ENCODE assay signal across 28 mouse cellular contexts in the genomic region with DNA sequence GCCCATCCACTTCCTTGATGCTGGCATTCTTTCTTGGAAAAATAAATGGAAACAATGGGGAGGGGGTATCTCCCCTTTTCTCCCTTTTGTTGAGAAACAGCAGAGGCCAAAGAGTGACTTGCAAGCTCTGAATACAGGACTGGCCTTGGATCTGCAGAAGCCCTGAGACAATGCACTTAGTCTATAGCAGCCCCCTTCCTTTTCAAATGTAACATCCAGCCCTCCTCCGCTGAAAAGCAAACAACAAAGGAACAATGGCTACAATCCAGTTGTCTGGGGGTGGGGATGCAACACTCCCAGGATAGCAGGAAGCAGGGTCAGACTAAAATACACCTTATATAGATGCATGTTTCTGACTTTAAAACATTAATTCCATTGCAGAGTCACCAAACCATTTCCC. TPM values are rescaled to one million over a fixed set of nuclear protein-coding genes. Genes with fewer than 3 reads are reported as not detected.
DNase-seq lines count a peak whose midpoint lies in the region; ATAC-seq lines count a peak whose summit lies in the region.
"Had no signal": no experiment of that assay in that cellular context is flagged by ENCODE, and none has a peak within 500 bp of the region (broad histone marks: within the 10 kb centered on the region; RNA-seq: fewer than 3 reads in every experiment).

No protein-coding gene starts in this region.

- no peaks in the 10 kb centered on the region for H3K27me3 ChIP-seq in midbrain, embryonic 12.5 days
- no peaks in the 10 kb centered on the region for H3K27me3 ChIP-seq in midbrain, embryonic 16.5 days (ENCODE audit: control insufficient read depth, insufficient read depth, low read depth, low read length)
- no peaks in the 10 kb centered on the region for H3K27me3 ChIP-seq in kidney, embryonic 14.5 days (ENCODE audit: control insufficient read depth, insufficient read depth, low read length)
- H3K27me3 ChIP-seq in neural tube, embryonic 15.5 days (replicated peaks), result no peaks in the 10 kb centered on the region
- H3K27me3 ChIP-seq: forebrain, embryonic 13.5 days; heart, embryonic 12.5 days; kidney, embryonic 15.5 days; stomach, embryonic 15.5 days had no signal

- H3K27ac ChIP-seq in midbrain, embryonic 12.5 days (replicated peaks), result no peak overlapping the region
- no peak overlapping the region for H3K27ac ChIP-seq in midbrain, embryonic 16.5 days (ENCODE audit: low read length)
- H3K27ac ChIP-seq in kidney, embryonic 14.5 days (ENCODE audit: low read depth, low read length), result no peak overlapping the region
- H3K27ac ChIP-seq in neural tube, embryonic 15.5 days (replicated peaks), result no peak overlapping the region
- H3K27ac ChIP-seq: forebrain, embryonic 13.5 days; kidney, embryonic 15.5 days; stomach, embryonic 15.5 days had no signal

- H3K9ac ChIP-seq in midbrain, embryonic 12.5 days (replicated peaks), result no peak overlapping the region
- H3K9ac ChIP-seq in midbrain, embryonic 16.5 days (ENCODE audit: low read depth, low read length), result no peak overlapping the region
- H3K9ac ChIP-seq in kidney, embryonic 14.5 days (ENCODE audit: low read depth, low read length), result no peak overlapping the region
- no peak overlapping the region for H3K9ac ChIP-seq in neural tube, embryonic 15.5 days (replicated peaks)
- H3K9ac ChIP-seq: forebrain, embryonic 13.5 days; heart, embryonic 12.5 days; kidney, embryonic 15.5 days; stomach, embryonic 15.5 days had no signal

- H3K4me2 ChIP-seq in midbrain, embryonic 12.5 days (replicated peaks), result no peak overlapping the region
- no peak overlapping the region for H3K4me2 ChIP-seq in midbrain, embryonic 16.5 days (ENCODE audit: low read length)
- no peak overlapping the region for H3K4me2 ChIP-seq in kidney, embryonic 14.5 days (replicated peaks; ENCODE audit: low read depth, low read length)
- H3K4me2 ChIP-seq in neural tube, embryonic 15.5 days, result no peak overlapping the region
- H3K4me2 ChIP-seq: forebrain, embryonic 13.5 days; heart, embryonic 12.5 days; kidney, embryonic 15.5 days; stomach, embryonic 15.5 days had no signal

- DNase-seq in heart, adult 11 months, result peak; percentile 18
- DNase-seq in heart, postnatal 36 days, result no peak
- peak; percentile 43 for DNase-seq in WW6 (ENCODE audit: low read depth, low spot score)
- DNase-seq in mesoderm, embryonic 11.5 days (ENCODE audit: low read depth, low spot score), result peak; percentile 23
- DNase-seq: adrenal gland, postnatal 36 days; cerebellum, adult 9-10 months; heart, adult 18-20 months; heart, postnatal 10 days; kidney, postnatal 36 days; layer of hippocampus, postnatal 36 days; lung, postnatal 4 days; right cerebral cortex, adult 18-20 months; thymus, adult 2 months; thymus, postnatal 4 days had no signal

- peaks cover 5% of the 10 kb centered on the region; the same call in 1 of the 2 replicates for H3K4me1 ChIP-seq in midbrain, embryonic 12.5 days
- H3K4me1 ChIP-seq in midbrain, embryonic 16.5 days (ENCODE audit: control insufficient read depth, insufficient read depth, low read length), result no peaks in the 10 kb centered on the region
- no peaks in the 10 kb centered on the region for H3K4me1 ChIP-seq in kidney, embryonic 14.5 days (ENCODE audit: control insufficient read depth, insufficient read depth, low read length)
- H3K4me1 ChIP-seq in neural tube, embryonic 15.5 days, result no peaks in the 10 kb centered on the region
- H3K4me1 ChIP-seq: heart, embryonic 12.5 days; kidney, embryonic 15.5 days; stomach, embryonic 15.5 days had no signal

- intact Hi-C loops in heart, postnatal 36 days (cut with DNase I), result no loop called here

- no peaks in the 10 kb centered on the region for H3K9me3 ChIP-seq in midbrain, embryonic 12.5 days
- H3K9me3 ChIP-seq in midbrain, embryonic 16.5 days (replicated peaks; ENCODE audit: control insufficient read depth, low read length, poor library complexity, severe bottlenecking), result no peaks in the 10 kb centered on the region
- H3K9me3 ChIP-seq in kidney, embryonic 14.5 days (ENCODE audit: control insufficient read depth, low read length), result no peaks in the 10 kb centered on the region
- H3K9me3 ChIP-seq in neural tube, embryonic 15.5 days (replicated peaks), result no peaks in the 10 kb centered on the region
- H3K9me3 ChIP-seq: forebrain, embryonic 13.5 days; heart, embryonic 12.5 days; kidney, embryonic 15.5 days; stomach, embryonic 15.5 days had no signal

- ATAC-seq in midbrain, embryonic 12.5 days (ENCODE audit: low FRiP score, low read depth), result peak; percentile 56; the same call in 1 of the 2 replicates
- ATAC-seq in midbrain, embryonic 16.5 days, result no peak
- no peak for ATAC-seq in kidney, embryonic 14.5 days (ENCODE audit: low FRiP score, low TSS enrichment)
- no peak for ATAC-seq in neural tube, embryonic 15.5 days (ENCODE audit: low FRiP score)
- ATAC-seq: forebrain, embryonic 13.5 days; hindbrain, embryonic 16.5 days; intestine, embryonic 16.5 days had no signal

- 0% methylated on average over 1 of the region's 1 CpGs for WGBS in midbrain, embryonic 12.5 days
- WGBS in midbrain, embryonic 16.5 days, result 13% methylated on average over 1 of the region's 1 CpGs
- WGBS in kidney, embryonic 14.5 days, result 9% methylated on average over 1 of the region's 1 CpGs
- WGBS in neural tube, embryonic 15.5 days, result 7% methylated on average over 1 of the region's 1 CpGs

- H3K36me3 ChIP-seq in midbrain, embryonic 12.5 days, result no peaks in the 10 kb centered on the region
- H3K36me3 ChIP-seq in midbrain, embryonic 16.5 days (ENCODE audit: control insufficient read depth, insufficient read depth, low read length), result no peaks in the 10 kb centered on the region
- H3K36me3 ChIP-seq in kidney, embryonic 14.5 days (ENCODE audit: control insufficient read depth, insufficient read depth, low read length), result no peaks in the 10 kb centered on the region
- H3K36me3 ChIP-seq in neural tube, embryonic 15.5 days, result no peaks in the 10 kb centered on the region
- H3K36me3 ChIP-seq: heart, embryonic 12.5 days; kidney, embryonic 15.5 days; stomach, embryonic 15.5 days had no signal

- H3K4me3 ChIP-seq in midbrain, embryonic 12.5 days, result no peak overlapping the region
- H3K4me3 ChIP-seq in midbrain, embryonic 16.5 days (ENCODE audit: low read depth, low read length), result no peak overlapping the region
- H3K4me3 ChIP-seq in kidney, embryonic 14.5 days (ENCODE audit: low read length), result no peak overlapping the region
- H3K4me3 ChIP-seq in neural tube, embryonic 15.5 days (replicated peaks), result no peak overlapping the region
- H3K4me3 ChIP-seq: forebrain, embryonic 13.5 days; heart, embryonic 12.5 days; kidney, embryonic 15.5 days; stomach, embryonic 15.5 days had no signal

RNA-seq across cellular contexts. Expression of gene Elavl4, which starts 39.6 kb away (rescaled TPM):
- total RNA-seq in heart, postnatal 36 days (2021), result under 1 TPM in 1 of 2 experiments, not detected in 1; 0.53 TPM
- polyA plus RNA-seq in midbrain, embryonic 12.5 days (2016; fragmentation: Nextera tagmentation; extraction: Ambion mirVana), result 218 and 248 TPM in 2 replicates
- 346 and 352 TPM in 2 replicates for polyA plus RNA-seq in midbrain, embryonic 16.5 days (2015; fragmentation: Nextera tagmentation; extraction: Ambion mirVana)
- 14.7 and 17.4 TPM in 2 replicates for polyA plus RNA-seq in kidney, embryonic 14.5 days (2014; fragmentation: Nextera tagmentation; extraction: Ambion mirVana)
- 304 and 344 TPM in 2 replicates for polyA plus RNA-seq in neural tube, embryonic 15.5 days (2015; fragmentation: Nextera tagmentation; extraction: Ambion mirVana)
- total RNA-seq: gastrocnemius, adult 8-10 months; liver, adult 2 months; megakaryocyte-erythroid progenitor cell, adult 5-6 weeks; MEL had no signal
- polyA plus RNA-seq: liver, adult 2 months had no signal

Comparison
In these comparisons a context has a peak if more than half of its experiments do, and no peak if none do; other contexts are left out.
1. DNase-seq: peak in heart, adult 11 months (single experiment), WW6 (single experiment) and mesoderm, embryonic 11.5 days (single experiment); none in heart, postnatal 36 days (0 of 2).
2. RNA of gene Elavl4, which starts 39.6 kb away (polyA plus RNA-seq): 346 to 352 TPM in midbrain, embryonic 16.5 days, 304 to 344 TPM in neural tube, embryonic 15.5 days and 218 to 248 TPM in midbrain, embryonic 12.5 days; 14.7 to 17.4 TPM in kidney, embryonic 14.5 days; every median in the first group is over 10 times any median in the second.